Mouse (Mus musculus) MEL (cell line): Measurements from ENCODE around the gene Olfr90. TPM values are rescaled to one million over a fixed set of nuclear protein-coding genes. Genes with fewer than 3 reads are reported as not detected.

Experiments used
- DNase-seq: peaks from one replicate; pipeline ENCODE4 v3.0.0; 2011; ENCODE audit warnings: low read depth, low spot score
- H3K27ac ChIP-seq: 2 replicates; pipeline ENCODE4 v1.5.1; 2012; ENCODE audit warnings: low read depth, mild to moderate bottlenecking, control low read depth, low read length, moderate library complexity; ENCODE audit not compliant: control insufficient read depth
- H3K27me3 ChIP-seq, 2 experiments: fragments of 150-350 bp in 1 of 2; sonication (generic) in 1 of 2; 2 replicates each; pipeline ENCODE4 v1.6.1; 2012; ENCODE audit warnings: low read length in 2 of 2, mild to moderate bottlenecking in 2 of 2, improper control_type of control experiment in 1 of 2, moderate library complexity in 1 of 2; ENCODE audit not compliant: insufficient read depth in 2 of 2, control insufficient read depth in 1 of 2
- H3K36me3 ChIP-seq, 2 experiments: 2 replicates each; pipeline ENCODE4 v1.6.1; 2012 to 2014; ENCODE audit warnings: low read length in 2 of 2, improper control_type of control experiment in 1 of 2, inconsistent platforms in 1 of 2, mild to moderate bottlenecking in 1 of 2; ENCODE audit not compliant: insufficient read depth in 2 of 2, control insufficient read depth in 1 of 2
- H3K4me1 ChIP-seq, 2 experiments: fragments of 150-350 bp in 1 of 2; sonication (generic) in 1 of 2; 2 replicates each; pipeline ENCODE4 v1.6.1; 2012; ENCODE audit warnings: low read length in 2 of 2, improper control_type of control experiment in 1 of 2, mild to moderate bottlenecking in 1 of 2; ENCODE audit not compliant: insufficient read depth in 2 of 2, control insufficient read depth in 1 of 2
- H3K4me3 ChIP-seq, 2 experiments: fragments of 150-350 bp in 1 of 2; sonication (generic) in 1 of 2; 2 replicates each; pipeline ENCODE4 v1.5.1; 2012; ENCODE audit warnings: low read depth in 2 of 2, low read length in 2 of 2, mild to moderate bottlenecking in 2 of 2, moderate library complexity in 2 of 2, control low read depth in 1 of 2, improper control_type of control experiment in 1 of 2; ENCODE audit not compliant: control insufficient read depth in 1 of 2, insufficient read depth in 1 of 2
- H3K79me2 ChIP-seq: 2 replicates; pipeline ENCODE4 v1.6.1; 2012; ENCODE audit warnings: mild to moderate bottlenecking, low read length, moderate library complexity; ENCODE audit not compliant: control insufficient read depth, poor library complexity, insufficient read depth
- H3K9ac ChIP-seq: 2 replicates; pipeline ENCODE4 v1.6.1; 2012; ENCODE audit warnings: low read depth, mild to moderate bottlenecking, control low read depth, low read length, moderate library complexity; ENCODE audit not compliant: control insufficient read depth, poor library complexity, severe bottlenecking
- H3K9me3 ChIP-seq: fragments of 150-350 bp; sonication (generic); replicated peaks from 2 replicates; pipeline ENCODE4 v1.6.1; 2012; ENCODE audit warnings: mild to moderate bottlenecking, low read length, improper control_type of control experiment, moderate library complexity; ENCODE audit not compliant: insufficient read depth
- BHLHE40 ChIP-seq: IDR thresholded peaks from 2 replicates; pipeline ENCODE4 v1.6.1; 2012; ENCODE audit warnings: low read depth, mild to moderate bottlenecking, inconsistent platforms, low read length, improper control_type of control experiment, borderline replicate concordance
- CHD1 ChIP-seq: IDR thresholded peaks from 2 replicates; pipeline ENCODE4 v1.6.1; 2012; ENCODE audit warnings: low read depth, mild to moderate bottlenecking, inconsistent platforms, low read length, improper control_type of control experiment
- CHD2 ChIP-seq: IDR thresholded peaks from 2 replicates; pipeline ENCODE4 v1.6.1; 2011; ENCODE audit warnings: low read length, improper control_type of control experiment
- CTCF ChIP-seq, 3 experiments: IDR thresholded peaks in 2 of 3; conservative IDR thresholded peaks in 1 of 3; 2 replicates each; pipeline ENCODE4 v1.5.1; 2011 to 2012; ENCODE audit warnings: low read length in 3 of 3, low read depth in 2 of 3, mild to moderate bottlenecking in 2 of 3, improper control_type of control experiment in 1 of 3, inconsistent platforms in 1 of 3, mixed read lengths in 1 of 3, moderate library complexity in 1 of 3; ENCODE audit not compliant: control insufficient read depth in 1 of 3, insufficient read depth in 1 of 3, poor library complexity in 1 of 3, severe bottlenecking in 1 of 3
- E2F4 ChIP-seq: IDR thresholded peaks from 2 replicates; pipeline ENCODE4 v1.6.1; 2011; ENCODE audit warnings: low read depth, low read length, improper control_type of control experiment, borderline replicate concordance
- ELF1 ChIP-seq: IDR thresholded peaks from 2 replicates; pipeline ENCODE4 v1.6.1; 2014; ENCODE audit warnings: low read depth, mild to moderate bottlenecking, inconsistent platforms, low read length, improper control_type of control experiment, moderate library complexity
- KAT2A ChIP-seq: conservative IDR thresholded peaks from 2 replicates; pipeline ENCODE4 v1.6.1; 2012; ENCODE audit warnings: low read depth, low read length, improper control_type of control experiment, inconsistent platforms
- MAFK ChIP-seq: IDR thresholded peaks from 2 replicates; pipeline ENCODE4 v1.6.1; 2011; ENCODE audit warnings: low read depth, mild to moderate bottlenecking, low read length, improper control_type of control experiment, borderline replicate concordance
- MAX ChIP-seq: IDR thresholded peaks from 2 replicates; pipeline ENCODE4 v1.6.1; 2011; ENCODE audit warnings: low read length, improper control_type of control experiment
- MAZ ChIP-seq: IDR thresholded peaks from 2 replicates; pipeline ENCODE4 v1.6.1; 2012; ENCODE audit warnings: low read depth, mild to moderate bottlenecking, inconsistent platforms, low read length, improper control_type of control experiment
- MXI1 ChIP-seq: IDR thresholded peaks from 2 replicates; pipeline ENCODE4 v1.6.1; 2011; ENCODE audit warnings: mild to moderate bottlenecking, low read depth, low read length, improper control_type of control experiment
- MYB ChIP-seq: IDR thresholded peaks from 2 replicates; pipeline ENCODE4 v1.6.1; 2011; ENCODE audit warnings: mild to moderate bottlenecking, low read depth, low read length, improper control_type of control experiment
- MYC ChIP-seq: IDR thresholded peaks from 2 replicates; pipeline ENCODE4 v1.6.1; 2011; ENCODE audit warnings: low read depth, mild to moderate bottlenecking, low read length, improper control_type of control experiment, moderate library complexity
- POLR2A ChIP-seq, 2 experiments: IDR thresholded peaks; 2 replicates each; pipeline ENCODE4 v1.6.1; 2011 to 2012; ENCODE audit warnings: low read length in 2 of 2, mild to moderate bottlenecking in 2 of 2, control low read depth in 1 of 2, improper control_type of control experiment in 1 of 2, low read depth in 1 of 2, moderate library complexity in 1 of 2; ENCODE audit not compliant: control insufficient read depth in 1 of 2, insufficient read depth in 1 of 2, poor library complexity in 1 of 2
- POLR2AphosphoS2 ChIP-seq: IDR thresholded peaks from 2 replicates; pipeline ENCODE4 v1.6.1; 2011; ENCODE audit warnings: low read length, improper control_type of control experiment
- POLR2AphosphoS5 ChIP-seq: IDR thresholded peaks from 2 replicates; pipeline ENCODE4 v1.6.1; 2012; ENCODE audit warnings: low read depth, borderline replicate concordance, mild to moderate bottlenecking, inconsistent platforms, low read length, moderate library complexity, mixed read lengths
- RAD21 ChIP-seq: IDR thresholded peaks from 2 replicates; pipeline ENCODE4 v1.6.1; 2011; ENCODE audit warnings: mild to moderate bottlenecking, low read depth, low read length, improper control_type of control experiment
- RCOR1 ChIP-seq: IDR thresholded peaks from 2 replicates; pipeline ENCODE4 v1.6.1; 2012; ENCODE audit warnings: low read depth, mild to moderate bottlenecking, inconsistent platforms, low read length, improper control_type of control experiment
- SMC3 ChIP-seq: IDR thresholded peaks from 2 replicates; pipeline ENCODE4 v1.6.1; 2011; ENCODE audit warnings: low read depth, low read length, improper control_type of control experiment
- TAL1 ChIP-seq: IDR thresholded peaks from 2 replicates; pipeline ENCODE4 v1.6.1; 2012; ENCODE audit warnings: mild to moderate bottlenecking, inconsistent platforms, low read length, moderate library complexity, mixed read lengths
- TBP ChIP-seq: IDR thresholded peaks from 2 replicates; pipeline ENCODE4 v1.8.0; 2011; ENCODE audit warnings: low read depth, low read length, improper control_type of control experiment
- TCF12 ChIP-seq: IDR thresholded peaks from 2 replicates; pipeline ENCODE4 v1.6.1; 2014; ENCODE audit warnings: low read depth, mild to moderate bottlenecking, inconsistent platforms, low read length, improper control_type of control experiment, moderate library complexity
- ZKSCAN1 ChIP-seq: IDR thresholded peaks from 2 replicates; pipeline ENCODE4 v1.6.1; 2012; ENCODE audit warnings: low read depth, mild to moderate bottlenecking, inconsistent platforms, low read length, improper control_type of control experiment, moderate library complexity
- ZNF384 ChIP-seq: IDR thresholded peaks from 2 replicates; pipeline ENCODE4 v1.6.1; 2012; ENCODE audit warnings: low read depth, mild to moderate bottlenecking, inconsistent platforms, low read length, improper control_type of control experiment
- polyA plus RNA-seq, 2 experiments: library from polyadenylated mRNA; stranded (reverse) in 1 of 2; unstranded in 1 of 2; fragments of >175 nt in 1 of 2; fragments of >200 nt in 1 of 2; gene quantifications; 2 replicates each; pipeline versions ENCODE4 v1.2.1 to v1.2.4; 2012; ENCODE audit warnings: low replicate concordance in 2 of 2, low read depth in 1 of 2; ENCODE audit not compliant: insufficient read length in 2 of 2, insufficient read depth in 1 of 2, missing spikeins in 1 of 2
- total RNA-seq: library from RNA; depleted of rRNA; stranded (reverse); fragments of 300-350 nt; gene quantifications from 2 replicates; pipeline ENCODE4 v1.2.3, GENCODE M21; 2012

The Olfr90 gene
- total and polyA plus RNA-seq, 3 experiments, result 0.08 TPM; not detected in 1

- no peak for TF ChIP-seq BHLHE40
- TF ChIP-seq CHD1, result no peak
- TF ChIP-seq TBP, result no peak
- no peak for TF ChIP-seq ELF1
- TF ChIP-seq RAD21, result no peak
- no peak for TF ChIP-seq MAX
- TF ChIP-seq TCF12, result no peak
- no peak for TF ChIP-seq TAL1
- no peak for TF ChIP-seq ZKSCAN1
- TF ChIP-seq MXI1, result no peak
- H3K27ac ChIP-seq, result no peak overlapping the region
- H3K79me2 ChIP-seq, result peaks cover 1% of the 10 kb centered on the region
- DNase-seq, result no peak
- H3K4me1 ChIP-seq, result no peaks in the 10 kb centered on the region
- peaks cover 0 to 3% of the 10 kb centered on the region in 2 experiments; a peak in 2 of 4 replicates for H3K36me3 ChIP-seq
- no peak overlapping the region for H3K9ac ChIP-seq
- no peaks in the 10 kb centered on the region for H3K9me3 ChIP-seq
- no peaks in the 10 kb centered on the region for H3K27me3 ChIP-seq
- no peak overlapping the region for H3K4me3 ChIP-seq
Observed at GRCm38 (mm10) chr17:37050876-37051275, 37.4 kb downstream of the Olfr90 start.

- Histone ChIP-seq H3K36me3 (peaks cover 0 to 3% of the 10 kb centered on the region in 2 experiments; a peak in 2 of 4 replicates), H3K27ac (no peak overlapping the region), H3K9me3 (no peaks in the 10 kb centered on the region), H3K4me3 (no peak overlapping the region), H3K4me1 (no peaks in the 10 kb centered on the region), H3K79me2 (peaks cover 1% of the 10 kb centered on the region), H3K27me3 (no peaks in the 10 kb centered on the region), H3K9ac (no peak overlapping the region)
- no peak for TF ChIP-seq MXI1
- TF ChIP-seq MYC, result no peak
- no peak for TF ChIP-seq MYB
- no peak for TF ChIP-seq POLR2AphosphoS5
- no peak for TF ChIP-seq KAT2A
- no peak for TF ChIP-seq MAZ
- TF ChIP-seq SMC3, result no peak
- TF ChIP-seq CHD2, result no peak
- no peak for TF ChIP-seq POLR2AphosphoS2
- TF ChIP-seq ZNF384, result no peak
- no peak for TF ChIP-seq TBP
- TF ChIP-seq RCOR1, result no peak
- TF ChIP-seq POLR2A (IDR thresholded peaks at IDR 0.05; ENCODE audit: control insufficient read depth in 1 of 2, insufficient read depth in 1 of 2, low read depth in 1 of 2, low read length in 2 of 2, poor library complexity in 1 of 2), result no peak
- no peak for TF ChIP-seq E2F4
- TF ChIP-seq TAL1, result no peak
- TF ChIP-seq CTCF (IDR thresholded peaks at IDR 0.05 in 2 of 3, conservative IDR thresholded peaks at IDR 0.05 in 1 of 3; ENCODE audit: control insufficient read depth in 1 of 3, insufficient read depth in 1 of 3, low read depth in 2 of 3, low read length in 3 of 3, poor library complexity in 1 of 3, severe bottlenecking in 1 of 3), result no peak
- TF ChIP-seq MAFK, result no peak
- no peak for DNase-seq
Observed at GRCm38 (mm10) chr17:37050399-37050798, 37.9 kb downstream of the Olfr90 start.
